Mouse (Mus musculus) A20 (cell line): ENCODE results near the gene Olfr205.
"Not testable (repeated sequence)": the region's sequence is repeated elsewhere in the genome, so short reads cannot be mapped to it uniquely, and the experiment has no call there.

Experiments used
- DNase-seq: peaks from one replicate; pipeline ENCODE4 v3.0.0-alpha.2; 2011; ENCODE audit warnings: low read depth, low spot score

Olfr205 gene

GRCm38 (mm10) chr16:59331038-59331437 is at the start of gene Olfr205:
Gene Olfr205, minus strand, starts transcription at chr16:59331138.
- no peak for DNase-seq

GRCm38 (mm10) chr16:59363893-59364292 is 33.0 kb upstream of the Olfr205 start, which contains the start of gene Olfr209:
Gene Olfr209, minus strand, starts transcription at chr16:59363993.
- DNase-seq = no peak

- DNase-seq = no peak
These were observed 18.2 kb upstream of the Olfr205 start, which contains the start of gene Olfr206 for GRCm38 (mm10) chr16:59349146-59349545. Gene Olfr206, minus strand, starts transcription at chr16:59349246.

GRCm38 (mm10) chr16:59323262-59323661 is 7.7 kb downstream of the Olfr205 start:
- not testable (repeated sequence) for DNase-seq

GRCm38 (mm10) chr16:59318148-59318547 is 12.8 kb downstream of the Olfr205 start, which contains the start of gene Olfr204:
Gene Olfr204, minus strand, starts transcription at chr16:59318248.
- DNase-seq = no peak

- no peak for DNase-seq
These were observed 32.4 kb downstream of the Olfr205 start, which contains the start of gene Olfr203 for GRCm38 (mm10) chr16:59298581-59298980. Gene Olfr203, plus strand, starts transcription at chr16:59298881.

GRCm38 (mm10) chr16:59287576-59287975 is 43.4 kb downstream of the Olfr205 start:
- not testable (repeated sequence) for DNase-seq

GRCm38 (mm10) chr16:59286693-59287092 is 44.2 kb downstream of the Olfr205 start, which contains the start of gene Olfr202:
Gene Olfr202, minus strand, starts transcription at chr16:59286793.
- DNase-seq = no peak

GRCm38 (mm10) chr16:59283476-59283875 is 47.5 kb downstream of the Olfr205 start:
- no peak for DNase-seq

GRCm38 (mm10) chr16:59280542-59280941 is 50.4 kb downstream of the Olfr205 start:
- DNase-seq = no peak
